Mouse (Mus musculus) left cerebral cortex, postnatal 14 days (tissue): ENCODE results near the gene Rgs14. TPM values are rescaled to one million over a fixed set of nuclear protein-coding genes. Genes with fewer than 3 reads are reported as not detected.
A peak's percentile ranks its signal among the peaks of the same experiment; 100 is the strongest.

ENCODE experiments used
- DNase-seq, 2 experiments: peaks; one replicate each; pipeline ENCODE4 v3.0.0; 2021 to 2022; ENCODE audit warnings: low spot score in 2 of 2, mixed read lengths in 1 of 2
- intact Hi-C: fragments of 180-260 bp; cut with DNase I; formaldehyde crosslinking; loops from one replicate; pipeline ENCODE4 v1.15.1; 2025
- long read RNA-seq, 2 experiments: library from polyadenylated mRNA; stranded (forward); transcript quantifications; one replicate each; pipeline ENCODE4 v2.0.0; 2021
- total RNA-seq, 2 experiments: library from RNA; stranded (reverse); gene quantifications; 2 replicates each; pipeline ENCODE4 v1.2.3; 2021

The Rgs14 gene
- total RNA-seq, result 10 to 100 TPM; 33.3 to 35.4 TPM
- long read RNA-seq, experiment 1, partial matches to known transcripts, result 5 of 10 reads
- long read RNA-seq, experiment 1, other reads (novel, unspliced or antisense), result 5 of 10 reads
- long read RNA-seq, experiment 2, partial matches to known transcripts, result 5 of 10 reads
- long read RNA-seq, experiment 2, other reads (novel, unspliced or antisense), result 5 of 10 reads

DNA sequence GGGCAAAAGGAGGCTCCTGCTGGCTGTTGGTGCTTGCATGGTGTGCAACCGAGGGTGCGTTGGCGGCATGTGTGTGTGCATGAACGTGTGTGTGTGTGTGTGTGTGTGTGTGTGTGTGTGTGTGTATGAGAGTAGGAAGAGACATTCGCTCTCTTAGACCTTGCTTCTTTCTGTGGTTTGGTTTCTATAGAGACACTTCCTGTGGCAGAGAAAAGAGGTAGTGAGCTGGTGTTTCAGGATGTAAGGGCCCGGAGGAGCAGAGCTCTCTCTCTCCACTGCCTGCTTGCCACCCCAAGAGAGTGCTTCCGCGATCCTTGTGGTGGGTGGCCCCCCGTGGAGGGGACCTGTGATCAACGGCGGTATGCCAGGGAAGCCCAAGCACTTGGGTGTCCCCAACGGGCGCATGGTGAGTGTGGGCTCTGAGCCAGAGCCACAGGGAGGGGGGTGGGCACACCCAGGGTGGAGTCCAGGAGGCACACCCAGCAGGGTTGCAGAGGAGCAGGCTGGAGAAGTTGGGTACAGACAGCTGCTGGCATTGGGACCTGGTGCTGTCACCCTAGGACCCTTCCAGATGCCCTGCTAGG, at the start of gene Rgs14:
Gene Rgs14 (plus strand): TSS at position 202 of the 584 bp plus-strand sequence.
- intact Hi-C loops, result no loop called here

DNA sequence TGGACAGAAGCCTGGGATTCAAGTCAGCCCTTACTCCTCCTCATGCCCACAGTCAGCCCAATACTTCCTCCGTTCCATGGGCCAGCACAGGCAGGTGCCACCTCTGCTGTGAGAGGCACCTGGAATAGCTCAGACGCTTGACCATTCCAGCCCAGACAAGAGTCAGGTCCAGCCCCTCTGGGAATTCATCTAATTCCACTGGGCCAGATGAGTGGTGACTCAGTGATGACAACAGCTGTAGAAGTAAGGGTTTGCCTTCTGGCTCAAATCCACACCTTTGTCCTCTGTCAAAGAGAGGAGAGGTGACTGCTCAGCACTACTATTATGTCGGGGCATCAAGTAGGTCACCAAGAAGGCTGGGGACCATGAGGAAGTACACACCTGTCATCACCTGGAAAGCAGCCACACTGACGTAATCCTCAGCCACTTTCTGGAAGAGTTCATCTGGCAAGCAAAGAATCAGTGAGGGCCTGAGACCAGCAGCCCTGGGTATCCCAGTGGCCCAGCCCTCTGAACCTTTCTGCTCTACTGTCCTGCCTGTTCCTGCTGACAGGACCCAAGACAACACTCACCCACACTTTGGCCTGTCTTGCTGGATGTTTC, 49.5 kb upstream of the Rgs14 start, which contains the start of gene Prelid1:
Gene Prelid1 (plus strand): TSS at position 570 of the 603 bp plus-strand sequence.
- DNase-seq, result no peak

More for the DNA sequence above, at the start of gene Rgs14:
- DNase-seq, result peak; percentile 63 to 75

DNA sequence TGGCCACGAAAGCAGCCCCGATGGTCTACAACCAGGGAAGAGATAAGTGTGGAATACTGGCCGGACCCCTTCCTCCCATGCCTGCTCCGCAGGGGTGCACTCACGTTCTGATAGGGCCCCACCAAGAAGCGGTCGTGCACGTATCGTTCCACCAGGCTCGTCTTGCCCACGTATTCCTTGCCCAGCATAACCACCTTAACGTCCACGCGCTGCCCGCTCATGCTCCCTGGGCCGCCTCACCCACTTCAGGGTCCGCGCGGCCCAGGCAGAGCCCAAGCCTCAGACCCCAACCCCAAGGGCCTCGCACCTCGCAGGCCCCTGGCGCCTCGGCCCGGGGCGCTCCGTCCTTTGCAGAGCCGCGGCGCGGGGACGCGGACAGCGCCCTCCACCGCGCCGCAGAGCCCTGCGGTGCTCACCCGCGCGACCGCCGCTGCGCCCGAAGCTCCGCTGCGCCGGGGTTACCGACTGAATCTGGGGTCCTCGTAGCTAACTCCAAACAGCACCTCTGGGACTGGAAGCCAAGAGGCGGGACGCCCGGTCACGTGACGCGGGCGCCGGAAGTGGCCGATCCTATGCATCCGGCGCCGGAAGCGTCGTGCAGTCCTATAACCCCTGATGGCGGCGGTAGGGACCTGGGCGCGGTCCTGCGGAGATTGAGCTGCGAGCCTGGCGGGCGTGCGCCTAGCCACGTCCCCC, 48.0 kb upstream of the Rgs14 start, which contains the start of gene Rab24:
Gene Rab24 (minus strand): TSS at position 513 of the 696 bp plus-strand sequence.
- intact Hi-C loops, result no loop called here
- peak; percentile 86 to 91 for DNase-seq

More for the DNA sequence above, 49.5 kb upstream of the Rgs14 start, which contains the start of gene Prelid1:
- intact Hi-C loops, result loop anchor here (10.0 kb wide), 1 partner anchor 525 kb away; no protein-coding TSS in a partner anchor

DNA sequence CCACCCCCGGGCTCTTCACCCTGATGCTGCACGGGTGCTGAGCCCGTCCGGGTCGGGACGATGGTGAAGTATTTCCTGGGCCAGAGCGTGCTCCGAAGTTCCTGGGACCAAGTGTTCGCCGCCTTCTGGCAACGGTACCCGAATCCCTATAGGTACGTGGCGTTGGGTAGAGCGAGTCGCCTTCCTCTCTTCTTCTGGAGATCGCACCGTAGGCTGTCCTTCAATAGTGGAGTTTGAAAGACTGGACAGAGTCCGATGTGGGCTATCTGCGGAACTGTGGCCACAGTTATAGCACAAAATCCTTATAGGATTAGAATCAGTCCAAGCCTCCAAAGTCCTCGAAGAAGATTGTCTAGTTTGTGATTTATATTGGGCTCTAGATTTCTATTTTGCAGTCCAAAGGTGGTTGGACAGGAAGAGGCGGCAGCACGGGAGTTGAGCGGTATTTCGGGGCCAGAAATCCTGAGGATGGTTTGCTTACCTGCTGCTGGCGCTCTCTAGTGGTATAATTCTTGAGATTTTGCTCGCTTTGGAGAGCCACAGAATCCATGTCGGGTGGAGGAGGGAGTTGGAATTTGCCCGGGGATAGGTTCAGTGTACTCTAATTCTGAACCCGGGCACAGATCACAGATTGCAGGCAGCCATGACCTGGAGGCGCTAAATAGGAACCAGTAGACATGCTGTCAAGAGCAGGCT, 47.3 kb upstream of the Rgs14 start:
- intact Hi-C loops, result no loop called here
- DNase-seq, result peak; percentile 59 to 73

DNA sequence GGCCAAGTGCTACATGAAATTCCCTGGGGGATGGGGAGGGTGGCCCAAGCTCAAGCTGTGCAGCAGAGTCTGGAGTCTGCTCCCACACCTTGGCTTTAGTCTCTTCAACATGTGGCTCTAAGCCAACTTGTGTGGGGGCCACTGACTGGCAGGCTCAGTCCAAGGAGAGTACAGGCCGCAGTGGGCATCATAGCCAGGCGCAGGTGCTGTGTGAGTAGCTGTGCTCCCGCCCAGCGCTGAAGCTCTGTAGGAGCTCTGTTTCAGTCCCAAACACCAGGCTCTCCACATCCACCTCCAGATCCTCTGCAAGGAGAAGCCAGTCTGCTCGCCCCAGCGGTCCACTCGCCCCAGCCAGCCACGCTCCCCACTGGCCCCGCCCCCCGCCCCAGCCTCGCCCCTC, 43.9 kb upstream of the Rgs14 start:
- intact Hi-C loops, result no loop called here
- no peak for DNase-seq

DNA sequence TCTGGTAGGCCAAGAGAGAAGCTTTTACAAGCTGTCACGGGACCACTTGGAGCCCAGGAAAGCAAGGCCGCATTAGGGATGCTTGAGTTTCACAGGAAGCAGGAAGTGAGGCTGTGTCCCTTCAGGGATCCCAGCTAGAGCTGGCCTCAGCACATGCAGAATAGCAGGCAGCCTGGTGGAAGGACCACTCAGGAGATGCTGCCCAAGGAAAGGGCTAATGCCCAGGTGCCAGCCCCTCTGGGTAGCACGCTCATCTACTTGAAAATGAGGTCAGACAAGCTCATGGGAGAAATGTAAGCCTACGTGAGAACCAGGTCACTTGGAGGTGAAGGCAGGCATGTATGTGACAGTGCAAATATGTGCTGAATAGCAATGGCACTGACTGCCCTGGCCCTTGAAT, 42.4 kb upstream of the Rgs14 start:
- intact Hi-C loops, result no loop called here
- no peak for DNase-seq

DNA sequence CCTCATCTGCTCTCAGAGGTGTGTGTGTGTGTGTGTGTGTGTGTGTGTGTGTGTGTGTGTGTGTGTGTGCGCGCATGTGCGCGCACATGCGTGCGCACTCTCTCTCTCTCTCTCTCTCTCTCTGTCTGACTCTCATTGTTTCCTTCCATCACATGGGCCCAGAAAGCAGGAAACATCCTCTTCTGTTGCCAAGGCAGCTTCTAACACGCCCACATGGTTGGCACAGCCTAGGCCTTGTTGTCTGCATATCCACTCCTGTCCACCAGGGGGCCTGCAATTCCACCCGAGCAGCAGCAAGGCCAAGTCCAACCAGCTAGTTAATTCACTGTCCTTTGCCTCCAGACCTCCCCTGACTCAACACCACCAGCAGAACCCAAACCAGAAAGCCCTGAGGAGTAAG, 41.9 kb upstream of the Rgs14 start:
- intact Hi-C loops, result no loop called here
- DNase-seq, result peak; percentile 92 to 98

DNA sequence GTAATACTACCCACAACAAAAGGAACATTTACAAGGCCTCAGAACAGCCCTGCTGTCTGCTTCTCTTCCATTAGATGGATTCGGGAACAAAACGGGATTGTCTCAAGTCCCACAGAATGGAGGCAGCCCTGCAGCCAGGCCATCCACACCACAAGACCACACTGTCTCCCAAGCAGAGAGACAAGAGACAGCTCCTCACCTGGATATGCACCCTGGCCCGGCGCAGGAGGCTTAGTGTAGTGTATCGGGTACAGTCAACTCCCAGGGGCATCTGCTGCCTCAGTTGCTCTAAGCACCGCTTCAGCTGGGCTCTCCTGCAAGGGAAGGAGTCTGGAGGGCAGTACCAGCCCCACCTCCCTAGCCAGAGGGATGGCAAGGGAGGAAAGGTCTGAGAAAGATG, 41.4 kb upstream of the Rgs14 start:
- no peak for DNase-seq
- intact Hi-C loops, result no loop called here

DNA sequence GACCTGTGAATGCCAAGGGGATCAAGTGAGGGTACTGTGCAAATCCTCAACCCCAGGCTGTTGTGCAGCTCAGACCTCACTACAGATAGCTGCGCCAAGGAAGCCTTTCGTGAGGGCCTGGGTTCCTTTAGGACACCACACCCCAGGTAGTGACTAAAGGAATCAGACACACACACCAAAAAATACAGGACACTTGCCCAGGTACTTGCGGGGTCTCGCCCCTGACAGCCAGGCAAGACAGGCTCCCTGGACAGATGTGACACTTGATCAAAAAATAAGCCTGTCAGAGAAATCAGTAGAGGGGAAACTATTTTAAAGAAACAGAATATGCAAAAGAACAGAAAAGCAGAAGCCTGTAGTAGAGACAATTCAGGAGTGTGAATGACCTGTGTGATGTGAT, 40.9 kb upstream of the Rgs14 start:
- no peak for DNase-seq
- intact Hi-C loops, result no loop called here

DNA sequence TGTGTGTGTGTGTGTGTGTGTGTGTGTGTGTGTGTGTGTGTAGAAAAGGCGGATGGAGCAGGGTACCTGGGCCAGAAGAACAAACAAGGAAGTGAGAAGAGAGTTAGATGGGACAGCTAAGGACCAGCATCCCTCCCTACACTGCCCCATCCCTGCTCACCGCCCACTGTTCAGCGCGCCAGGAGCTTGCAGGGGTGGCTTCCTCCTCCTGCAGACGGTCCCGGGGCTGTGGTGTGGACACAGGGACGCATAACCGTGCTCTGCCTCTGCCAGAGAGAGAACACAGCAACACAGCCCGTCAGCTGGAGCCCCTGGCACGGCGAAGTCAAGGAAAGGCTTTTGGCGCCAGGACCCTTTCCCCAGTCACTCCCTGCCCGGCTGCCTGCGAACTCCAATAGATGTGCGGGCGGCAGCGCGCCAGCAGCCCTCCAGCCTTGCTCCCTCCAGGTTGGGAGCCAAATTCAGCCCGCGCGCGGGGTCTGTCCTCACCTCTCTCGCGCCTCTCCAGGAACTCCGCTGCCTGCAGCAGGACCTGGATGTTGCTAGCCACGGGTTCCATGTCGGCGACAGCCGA, 40.3 kb upstream of the Rgs14 start:
- no peak for DNase-seq
- intact Hi-C loops, result no loop called here

DNA sequence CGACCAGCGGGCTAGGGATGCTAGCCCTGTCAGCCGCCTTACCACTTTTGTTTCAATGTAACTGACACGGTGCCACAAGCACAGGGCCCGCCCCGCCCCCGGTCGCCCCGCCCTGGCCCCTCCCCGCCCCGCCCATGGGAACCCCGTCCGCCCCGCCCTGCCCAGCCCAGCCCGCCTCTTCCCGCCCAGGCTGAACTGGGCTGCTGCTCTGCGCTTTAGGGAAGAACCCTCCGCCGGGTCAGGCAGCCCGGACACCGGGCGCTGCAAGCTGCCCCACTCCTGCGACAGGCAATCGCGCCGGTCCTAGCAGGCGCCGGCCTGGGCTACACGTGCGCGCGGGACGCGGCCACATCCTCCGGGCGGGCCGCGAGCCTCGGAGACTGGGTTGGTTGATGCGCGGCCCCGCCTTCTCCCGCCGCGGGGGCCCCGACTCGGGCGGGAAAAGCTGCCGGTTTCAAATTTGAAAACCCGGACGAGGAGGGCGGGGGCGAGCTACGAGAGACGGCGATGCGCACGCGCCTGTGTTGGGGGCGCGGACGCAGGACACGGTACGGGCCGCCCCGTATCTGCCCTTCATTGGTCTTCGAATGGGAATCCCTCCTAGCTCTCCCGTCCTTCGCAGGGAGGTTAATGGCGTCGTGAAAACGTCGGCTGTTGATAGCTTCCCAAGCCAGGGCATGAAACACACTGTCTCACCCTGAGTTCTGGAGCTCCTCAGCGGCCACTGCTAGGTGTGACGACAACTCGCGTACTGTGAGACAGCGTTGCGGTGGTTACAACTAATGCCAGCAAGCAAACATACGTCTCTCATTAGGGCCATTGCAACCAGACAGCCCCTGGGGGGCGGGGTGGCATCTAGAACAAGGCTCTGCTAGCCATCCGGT, 39.6 kb upstream of the Rgs14 start, which contains the start of gene Mxd3:
Gene Mxd3 (minus strand): TSS at position 141 of the 884 bp plus-strand sequence.
- intact Hi-C loops, result no loop called here
- DNase-seq, result peak; percentile 77 to 80

DNA sequence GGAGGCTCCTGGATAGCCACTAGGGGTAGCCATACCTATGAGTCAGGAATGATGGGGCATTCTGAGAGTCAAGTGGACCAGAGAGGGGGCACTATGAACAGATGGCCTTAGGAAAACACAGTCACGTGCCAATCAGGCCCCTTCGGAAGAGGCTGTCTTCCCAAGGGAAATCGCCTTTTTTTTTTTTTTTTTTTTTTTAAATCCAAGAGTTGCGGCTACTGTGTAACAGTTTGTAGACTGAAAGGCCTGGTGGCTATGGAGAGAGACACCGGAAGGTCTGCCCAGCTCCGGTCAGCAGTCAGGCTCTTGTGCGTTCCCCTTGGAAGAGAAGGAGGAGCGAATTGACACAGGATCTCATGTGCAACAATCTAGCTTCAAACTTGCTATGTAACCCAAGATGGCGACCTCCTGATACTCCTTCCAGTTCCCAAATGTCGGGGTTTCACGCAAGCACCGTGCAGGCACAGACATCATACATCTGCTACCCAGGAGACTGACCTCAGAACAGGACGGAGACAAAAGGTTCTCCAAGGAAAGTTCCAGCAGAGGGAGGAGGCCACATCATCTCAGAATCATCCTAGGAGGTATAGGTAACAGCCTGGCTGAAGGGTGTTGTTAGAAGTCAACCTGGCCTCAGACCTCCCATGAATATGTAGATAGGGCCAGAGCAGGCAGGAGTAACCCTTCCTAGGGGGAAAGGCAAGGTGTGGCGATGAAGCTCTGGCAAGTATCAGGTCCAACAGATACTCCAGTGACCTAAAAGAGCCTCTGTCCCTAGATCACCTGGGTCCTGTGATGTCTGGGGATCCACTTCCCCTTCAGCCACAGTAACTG, 38.7 kb upstream of the Rgs14 start:
- DNase-seq, result no peak
- intact Hi-C loops, result no loop called here

DNA sequence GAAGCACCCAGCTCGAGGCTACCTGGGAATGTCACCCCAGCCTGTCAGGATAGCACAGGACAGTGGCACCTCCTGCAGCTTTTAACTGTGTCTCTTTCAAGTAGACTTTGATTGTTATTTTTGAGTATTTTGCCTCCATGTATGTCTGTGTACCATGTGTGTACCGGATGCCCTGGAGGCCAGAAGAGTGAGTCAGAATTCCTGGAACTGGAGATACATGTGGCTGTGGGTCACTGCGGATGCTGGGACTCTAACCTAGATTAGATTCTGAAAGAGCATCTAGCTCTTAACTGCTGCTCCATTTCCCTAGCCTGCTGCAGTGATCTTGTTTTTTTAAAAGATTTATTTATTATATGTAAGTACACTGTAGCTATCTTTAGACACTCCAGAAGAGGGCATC, 37.2 kb upstream of the Rgs14 start:
- intact Hi-C loops, result no loop called here
- DNase-seq, result no peak

DNA sequence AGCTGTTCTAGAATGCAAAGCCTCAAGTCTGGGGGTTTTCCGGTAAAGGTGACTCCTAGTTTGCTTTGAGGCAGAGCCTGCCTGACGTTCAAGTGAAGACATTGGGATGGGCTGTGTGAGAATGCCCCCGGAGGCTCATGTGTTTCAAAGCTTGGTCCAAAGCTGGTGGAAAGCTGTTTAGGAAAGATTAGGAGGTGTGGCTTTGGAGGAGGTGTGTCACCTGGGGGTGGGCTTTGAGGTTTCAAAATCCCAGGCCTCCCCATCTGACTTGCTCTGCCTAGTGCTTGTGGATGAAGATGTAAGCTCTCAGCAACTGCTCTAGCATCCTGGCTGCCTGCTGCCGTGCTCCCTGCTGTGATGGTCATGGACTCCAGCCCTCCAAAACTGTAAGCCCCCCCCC, 33.8 kb upstream of the Rgs14 start:
- intact Hi-C loops, result loop anchor here (5.0 kb wide), 1 partner anchor 62 kb away; the partner anchor contains the start of gene Slc34a1
- DNase-seq, result no peak

DNA sequence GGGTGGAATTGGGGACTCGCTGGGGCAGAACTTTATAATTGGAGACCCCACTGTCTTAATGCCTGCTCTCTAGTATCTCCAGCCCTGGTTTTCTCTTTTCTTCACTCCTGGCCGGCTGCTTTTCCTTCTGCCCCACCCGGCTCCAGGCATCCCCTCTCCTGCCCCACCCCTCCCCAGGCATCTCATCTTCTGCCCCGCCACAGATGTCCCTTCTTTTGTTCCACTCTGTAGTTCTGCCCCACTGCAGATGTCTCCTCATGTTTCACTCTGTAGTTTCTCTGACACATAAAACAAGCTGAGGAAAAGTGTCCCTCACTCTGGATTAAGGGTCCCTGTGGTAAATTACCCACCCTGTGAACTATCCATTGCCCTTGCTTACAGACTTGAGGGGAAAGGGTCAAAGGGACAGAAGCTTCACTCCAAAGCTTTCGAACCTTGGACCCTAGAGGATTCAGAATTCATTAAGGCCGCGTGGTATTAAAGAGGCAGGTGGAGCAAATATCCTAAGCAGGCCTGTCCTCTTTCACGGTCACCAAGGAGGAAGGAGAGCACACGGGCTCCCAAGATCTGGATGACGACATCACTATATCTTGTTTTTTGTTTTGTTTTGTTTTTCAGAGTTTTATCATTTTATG, 32.1 kb upstream of the Rgs14 start:
- no peak for DNase-seq
- intact Hi-C loops, result loop anchor here (5.0 kb wide), 1 partner anchor 60 kb away; the partner anchor contains the start of gene Slc34a1

DNA sequence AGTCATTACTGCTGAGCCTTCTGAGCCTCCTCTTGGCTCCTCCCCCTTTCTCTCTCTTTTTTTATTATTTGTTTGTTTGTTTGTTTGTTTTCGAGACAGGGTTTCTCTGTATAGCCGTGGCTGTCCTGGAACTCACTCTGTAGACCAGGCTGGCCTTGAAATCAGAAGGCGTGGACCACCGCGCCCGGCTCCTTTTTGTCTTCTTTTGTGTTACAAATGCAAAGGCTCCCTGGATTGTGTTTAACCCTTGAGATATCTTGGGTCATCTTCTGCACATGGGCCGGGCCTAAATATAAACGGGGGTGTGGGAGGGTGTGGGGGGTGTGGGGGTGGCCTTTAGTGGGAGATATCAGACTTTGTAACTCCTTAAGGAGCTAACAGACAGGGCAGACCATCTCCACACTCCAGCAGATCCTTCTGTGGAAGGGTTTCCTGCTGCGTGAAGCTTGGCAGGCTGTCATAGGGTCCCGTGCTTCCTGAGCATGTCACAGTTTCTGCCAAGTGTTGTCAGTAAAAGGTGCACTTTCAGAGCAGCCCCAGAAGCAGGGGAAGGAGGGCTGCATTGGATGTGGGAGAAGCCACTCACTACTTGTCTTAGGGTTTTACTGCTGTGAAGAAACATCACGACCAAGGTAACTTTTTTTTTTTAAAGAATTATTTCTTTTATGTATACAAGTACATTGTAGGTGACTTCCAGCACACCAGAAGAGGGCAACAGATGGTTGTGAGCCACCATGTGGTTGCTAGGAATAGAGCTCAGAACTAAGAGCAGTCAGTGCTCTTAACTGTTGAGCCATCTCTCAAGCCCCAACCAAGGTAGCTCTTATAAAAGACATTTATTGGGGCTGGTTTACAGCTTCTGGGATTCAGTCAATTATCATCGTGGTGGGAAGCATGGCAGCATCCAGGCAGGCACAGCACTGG, 31.1 kb upstream of the Rgs14 start:
- DNase-seq, result no peak
- intact Hi-C loops, result loop anchor here (5.0 kb wide), 1 partner anchor 59 kb away; the partner anchor contains the start of gene Slc34a1
